ENCODE assay signal across 24 mouse cellular contexts in the genomic region with DNA sequence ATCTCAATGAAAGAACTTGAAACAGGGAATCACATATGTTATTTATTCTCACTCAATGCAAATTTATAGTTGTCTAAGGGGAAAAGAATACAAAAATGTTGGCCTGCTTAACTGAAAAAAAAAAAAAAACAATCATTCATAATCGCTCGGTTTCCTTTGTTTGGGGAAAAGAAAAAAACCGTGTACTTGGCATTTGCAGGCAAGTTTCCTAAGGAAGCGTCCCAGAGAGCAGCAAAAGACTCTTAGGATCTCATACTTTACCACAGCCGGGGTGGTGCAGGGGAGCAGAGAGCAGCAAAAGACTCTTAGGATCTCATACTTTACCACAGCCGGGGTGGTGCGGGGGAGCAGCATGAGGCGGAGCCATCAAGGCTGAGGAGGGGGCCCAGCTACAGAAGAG. TPM values are rescaled to one million over a fixed set of nuclear protein-coding genes. Genes with fewer than 3 reads are reported as not detected.
"Had no signal": no experiment of that assay in that cellular context is flagged by ENCODE, and none has a peak within 500 bp of the region (broad histone marks: within the 10 kb centered on the region; RNA-seq: fewer than 3 reads in every experiment).

No protein-coding gene starts in this region.

- H3K9ac ChIP-seq: lung, embryonic 15.5 days; midbrain, embryonic 12.5 days; neural tube, embryonic 13.5 days; neural tube, embryonic 15.5 days had no signal

- H3K9me3 ChIP-seq: lung, embryonic 15.5 days; midbrain, embryonic 10.5 days; midbrain, embryonic 12.5 days; neural tube, embryonic 13.5 days; neural tube, embryonic 15.5 days had no signal

- H3K4me1 ChIP-seq: lung, embryonic 15.5 days; midbrain, embryonic 10.5 days; midbrain, embryonic 12.5 days; neural tube, embryonic 13.5 days; neural tube, embryonic 15.5 days had no signal

- H3K27ac ChIP-seq: lung, embryonic 15.5 days; midbrain, embryonic 10.5 days; midbrain, embryonic 12.5 days; neural tube, embryonic 13.5 days; neural tube, embryonic 15.5 days had no signal

- DNase-seq: lung, adult 18-20 months; lung, postnatal 14 days; lung, postnatal 36 days; midbrain, embryonic 14.5 days; retina, postnatal 1 day; right cerebral cortex, adult 18-20 months; right cerebral cortex, postnatal 25 days; right cerebral cortex, postnatal 4 days; spleen, adult 18-20 months; thymus, adult 18-20 months; thymus, postnatal 14 days; thymus, postnatal 36 days had no signal

- H3K4me3 ChIP-seq: lung, embryonic 15.5 days; midbrain, embryonic 10.5 days; midbrain, embryonic 12.5 days; myocyte; neural tube, embryonic 13.5 days; neural tube, embryonic 15.5 days had no signal

- H3K4me2 ChIP-seq: lung, embryonic 15.5 days; midbrain, embryonic 12.5 days; neural tube, embryonic 13.5 days; neural tube, embryonic 15.5 days had no signal

- ATAC-seq: lung, postnatal 0 days; midbrain, embryonic 16.5 days had no signal

- H3K36me3 ChIP-seq: lung, embryonic 15.5 days; midbrain, embryonic 10.5 days; midbrain, embryonic 12.5 days; neural tube, embryonic 13.5 days; neural tube, embryonic 15.5 days had no signal

- H3K27me3 ChIP-seq: lung, embryonic 15.5 days; midbrain, embryonic 12.5 days; neural tube, embryonic 13.5 days; neural tube, embryonic 15.5 days had no signal

RNA-seq across cellular contexts. Expression of a gene that starts 16.3 kb away (rescaled TPM):
- polyA plus RNA-seq: lung, embryonic 15.5 days; lung, postnatal 0 days; midbrain, embryonic 10.5 days; midbrain, embryonic 14.5 days; midbrain, embryonic 16.5 days; myocyte; neural tube, embryonic 11.5 days; neural tube, embryonic 13.5 days; neural tube, embryonic 15.5 days; small intestine, adult 2 months; stomach, embryonic 14.5 days; thymus, postnatal 0 days had no signal
